Mouse (Mus musculus): Measurements from ENCODE around the gene Paip2b.

DNA sequence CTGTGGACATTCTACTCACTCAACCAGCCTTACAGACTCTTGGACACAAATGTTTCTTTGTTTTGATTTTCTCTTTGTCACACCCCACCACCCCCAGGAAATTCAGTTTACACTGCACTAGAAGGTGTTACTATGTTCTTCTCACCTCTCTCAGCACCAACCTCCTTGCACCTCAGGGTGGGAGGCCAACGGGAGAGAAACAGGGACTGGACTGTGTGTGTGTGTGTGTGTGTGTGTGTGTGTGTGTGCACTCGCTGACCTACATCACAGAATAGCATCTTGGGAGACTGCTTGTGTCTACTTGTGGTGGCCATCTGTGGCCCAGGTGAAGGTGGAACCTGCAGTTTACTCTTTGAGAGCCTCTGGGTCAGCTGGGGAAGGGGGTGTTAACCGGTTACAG is 45.1 kb downstream of the Paip2b start:
- TF ChIP-seq POLR2A (IDR thresholded peaks at IDR 0.05; ENCODE audit: insufficient read depth, low read length) = no peak
- TF ChIP-seq CTCF (IDR thresholded peaks at IDR 0.05; ENCODE audit: low read depth, low read length) = no peak
- no peak for TF ChIP-seq EP300 (IDR thresholded peaks at IDR 0.05; ENCODE audit: insufficient read depth, low read depth, low read length)
